Mouse (Mus musculus): ENCODE measurements around the gene Fam117a. TPM values are rescaled to one million over a fixed set of nuclear protein-coding genes. Genes with fewer than 3 reads are reported as not detected.

Fam117a gene
- polyA plus RNA-seq, 2 experiments, result 71.6 to 103 TPM

- DNase-seq (ENCODE audit: low read depth in 3 of 3, low spot score in 3 of 3) (no peak), ATAC-seq (ENCODE audit: insufficient read depth) (no peak)
- no peak overlapping the region for H3K27ac ChIP-seq
- no peak overlapping the region for H3K4me3 ChIP-seq (ENCODE audit: insufficient read depth in 1 of 2, low read depth in 2 of 2, low read length in 2 of 2)
- H3K36me3 ChIP-seq (replicated peaks; ENCODE audit: control insufficient read depth, insufficient read depth, low read depth), result peaks cover 11% of the 10 kb centered on the region
- H3K9me3 ChIP-seq (ENCODE audit: control insufficient read depth, low read length), result no peaks in the 10 kb centered on the region
- TF ChIP-seq EP300 (IDR thresholded peaks at IDR 0.05; ENCODE audit: low read depth) (no peak), CTCF (IDR thresholded peaks at IDR 0.05; ENCODE audit: low read depth) (no peak)
- no peak overlapping the region for H3K9ac ChIP-seq (replicated peaks)
- peaks cover 11 to 12% of the 10 kb centered on the region in 2 experiments for H3K4me1 ChIP-seq (replicated peaks; ENCODE audit: control insufficient read depth in 2 of 2, insufficient read depth in 2 of 2, low read length in 1 of 2)
- 66% methylated on average over 7 of the region's 7 CpGs for WGBS (ENCODE audit: insufficient replicate concordance)
- H3K4me2 ChIP-seq (ENCODE audit: low read depth), result no peak overlapping the region
- no peaks in the 10 kb centered on the region for H3K27me3 ChIP-seq (ENCODE audit: control insufficient read depth, insufficient read depth, low read length)
Observed at GRCm38 (mm10) chr11:95387354-95387753, 50.5 kb downstream of the Fam117a start.

DNA sequence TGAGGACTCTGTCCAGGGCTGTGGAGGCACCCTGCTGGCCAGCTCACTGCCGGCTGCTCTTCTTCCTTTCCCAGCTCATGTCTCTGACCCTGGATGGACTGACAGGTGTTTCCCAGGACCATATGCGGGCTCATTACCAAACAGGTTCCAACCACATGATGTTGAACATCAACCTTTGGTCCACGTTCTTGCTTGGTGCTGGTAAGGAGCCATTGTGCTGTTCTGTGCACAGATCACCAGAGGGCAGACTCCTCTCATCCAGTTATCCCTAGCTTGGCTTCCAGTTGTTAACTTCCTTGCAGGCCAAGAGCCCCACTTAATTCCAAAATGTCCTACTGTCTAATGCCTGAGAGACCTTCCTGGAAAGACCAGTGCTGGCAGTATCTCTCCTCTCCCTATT lies 52.2 kb downstream of the Fam117a start:
- no peaks in the 10 kb centered on the region for H3K27me3 ChIP-seq (ENCODE audit: control insufficient read depth, insufficient read depth, low read length)
- TF ChIP-seq EP300 (IDR thresholded peaks at IDR 0.05; ENCODE audit: low read depth), result no peak
- peak; percentile 45 for TF ChIP-seq CTCF (IDR thresholded peaks at IDR 0.05; ENCODE audit: low read depth)
- no peak overlapping the region for H3K4me2 ChIP-seq (ENCODE audit: low read depth)
- 64% methylated on average over 3 of the region's 3 CpGs for WGBS (ENCODE audit: insufficient replicate concordance)
- peaks cover 11% of the 10 kb centered on the region for H3K36me3 ChIP-seq (replicated peaks; ENCODE audit: control insufficient read depth, insufficient read depth, low read depth)
- no peak overlapping the region for H3K27ac ChIP-seq
- H3K4me1 ChIP-seq (replicated peaks; ENCODE audit: control insufficient read depth in 2 of 2, insufficient read depth in 2 of 2, low read length in 1 of 2), result peaks cover 6 to 7% of the 10 kb centered on the region in 2 experiments
- DNase-seq (ENCODE audit: low read depth in 3 of 3, low spot score in 3 of 3), result no peak
- H3K9ac ChIP-seq (replicated peaks), result no peak overlapping the region
- H3K4me3 ChIP-seq (ENCODE audit: insufficient read depth in 1 of 2, low read depth in 2 of 2, low read length in 2 of 2), result no peak overlapping the region
- ATAC-seq (ENCODE audit: insufficient read depth), result no peak
- H3K9me3 ChIP-seq (ENCODE audit: control insufficient read depth, low read length), result no peaks in the 10 kb centered on the region

GRCm38 (mm10) chr11:95390420-95390819 lies 53.6 kb downstream of the Fam117a start:
- ATAC-seq (ENCODE audit: insufficient read depth) (no peak), DNase-seq (ENCODE audit: low read depth in 3 of 3, low spot score in 3 of 3) (no peak)
- no peak overlapping the region for H3K27ac ChIP-seq
- H3K4me2 ChIP-seq (ENCODE audit: low read depth), result no peak overlapping the region
- H3K9ac ChIP-seq (replicated peaks), result no peak overlapping the region
- H3K36me3 ChIP-seq (replicated peaks; ENCODE audit: control insufficient read depth, insufficient read depth, low read depth), result peaks cover 11% of the 10 kb centered on the region
- 74% methylated on average over 6 of the region's 6 CpGs for WGBS (ENCODE audit: insufficient replicate concordance)
- H3K9me3 ChIP-seq (ENCODE audit: control insufficient read depth, low read length), result no peaks in the 10 kb centered on the region
- H3K27me3 ChIP-seq (ENCODE audit: control insufficient read depth, insufficient read depth, low read length), result no peaks in the 10 kb centered on the region
- H3K4me1 ChIP-seq (replicated peaks; ENCODE audit: control insufficient read depth in 2 of 2, insufficient read depth in 2 of 2, low read length in 1 of 2), result peaks cover 4 to 5% of the 10 kb centered on the region in 2 experiments
- no peak overlapping the region for H3K4me3 ChIP-seq (ENCODE audit: insufficient read depth in 1 of 2, low read depth in 2 of 2, low read length in 2 of 2)
- TF ChIP-seq CTCF (IDR thresholded peaks at IDR 0.05; ENCODE audit: low read depth) (no peak), EP300 (IDR thresholded peaks at IDR 0.05; ENCODE audit: low read depth) (no peak)

GRCm38 (mm10) chr11:95391201-95391600 lies 54.4 kb downstream of the Fam117a start:
- TF ChIP-seq CTCF (IDR thresholded peaks at IDR 0.05; ENCODE audit: low read depth), result no peak
- no peaks in the 10 kb centered on the region for H3K27me3 ChIP-seq (ENCODE audit: control insufficient read depth, insufficient read depth, low read length)
- H3K4me2 ChIP-seq (ENCODE audit: low read depth), result no peak overlapping the region
- no peak overlapping the region for H3K9ac ChIP-seq (replicated peaks)
- H3K9me3 ChIP-seq (ENCODE audit: control insufficient read depth, low read length), result no peaks in the 10 kb centered on the region
- DNase-seq (ENCODE audit: low read depth in 3 of 3, low spot score in 3 of 3) (no peak), ATAC-seq (ENCODE audit: insufficient read depth) (no peak)
- no peaks in the 10 kb centered on the region for H3K4me1 ChIP-seq (replicated peaks; ENCODE audit: control insufficient read depth in 2 of 2, insufficient read depth in 2 of 2, low read length in 1 of 2)
- H3K27ac ChIP-seq, result no peak overlapping the region
- WGBS (ENCODE audit: insufficient replicate concordance), result 79% methylated on average over 4 of the region's 4 CpGs
- peaks cover 11% of the 10 kb centered on the region for H3K36me3 ChIP-seq (replicated peaks; ENCODE audit: control insufficient read depth, insufficient read depth, low read depth)
- no peak overlapping the region for H3K4me3 ChIP-seq (ENCODE audit: insufficient read depth in 1 of 2, low read depth in 2 of 2, low read length in 2 of 2)

DNA sequence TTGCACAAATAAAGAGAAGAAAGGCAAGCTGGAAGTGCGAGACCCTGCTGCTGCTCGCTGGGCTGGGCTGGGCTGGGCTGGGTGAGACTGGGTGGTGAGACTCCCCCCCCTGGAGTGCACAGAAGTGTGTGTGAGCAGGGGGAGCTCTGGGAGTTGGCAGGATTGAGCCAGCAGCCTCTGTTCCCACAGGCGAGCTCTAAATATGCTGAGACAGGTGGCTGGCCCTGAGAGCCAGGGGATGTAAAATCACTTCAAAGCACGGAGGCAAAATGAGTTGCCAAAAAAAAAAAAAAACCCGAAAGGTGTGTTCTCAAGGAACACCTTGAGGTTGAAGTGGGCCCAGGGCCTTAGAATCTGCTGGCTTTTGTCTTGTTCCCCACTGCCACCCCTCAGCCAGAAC lies 54.9 kb downstream of the Fam117a start:
- Histone ChIP-seq H3K4me3 (ENCODE audit: insufficient read depth in 1 of 2, low read depth in 2 of 2, low read length in 2 of 2) (no peak overlapping the region), H3K9ac (replicated peaks) (no peak overlapping the region), H3K9me3 (ENCODE audit: control insufficient read depth, low read length) (no peaks in the 10 kb centered on the region), H3K27ac (no peak overlapping the region), H3K4me1 (replicated peaks; ENCODE audit: control insufficient read depth in 2 of 2, insufficient read depth in 2 of 2, low read length in 1 of 2) (no peaks in the 10 kb centered on the region), H3K4me2 (ENCODE audit: low read depth) (no peak overlapping the region), H3K36me3 (replicated peaks; ENCODE audit: control insufficient read depth, insufficient read depth, low read depth) (peaks cover 11% of the 10 kb centered on the region), H3K27me3 (ENCODE audit: control insufficient read depth, insufficient read depth, low read length) (no peaks in the 10 kb centered on the region)
- TF ChIP-seq EP300 (IDR thresholded peaks at IDR 0.05; ENCODE audit: low read depth) (no peak), CTCF (IDR thresholded peaks at IDR 0.05; ENCODE audit: low read depth) (no peak)
- DNase-seq (ENCODE audit: low read depth in 3 of 3, low spot score in 3 of 3) (no peak), ATAC-seq (ENCODE audit: insufficient read depth) (no peak)
- 67% methylated on average over 5 of the region's 5 CpGs for WGBS (ENCODE audit: insufficient replicate concordance)
